Mouse (Mus musculus) right cerebral cortex, postnatal 14 days (tissue): ENCODE results near the gene Gm21958.
"Not testable (repeated sequence)": the region's sequence is repeated elsewhere in the genome, so short reads cannot be mapped to it uniquely, and the experiment has no call there.

ENCODE experiments used
- DNase-seq: peaks from one replicate; pipeline ENCODE4 v3.0.0; 2022

The Gm21958 gene

GRCm38 (mm10) chr3:54718947-54719346 lies 4.8 kb upstream of the Gm21958 start:
- DNase-seq = no peak

- no peak for DNase-seq
These were observed 3.2 kb upstream of the Gm21958 start for GRCm38 (mm10) chr3:54717348-54717747.

- no peak for DNase-seq
These were observed 1.3 kb upstream of the Gm21958 start for GRCm38 (mm10) chr3:54715461-54715860.

- DNase-seq = no peak
These were observed 5.2 kb downstream of the Gm21958 start for GRCm38 (mm10) chr3:54708972-54709371.

GRCm38 (mm10) chr3:54704106-54704505 lies 10.0 kb downstream of the Gm21958 start:
- DNase-seq = not testable (repeated sequence)

GRCm38 (mm10) chr3:54699759-54700301 lies 14.3 kb downstream of the Gm21958 start:
- DNase-seq = no peak

GRCm38 (mm10) chr3:54693056-54693415 lies 21.1 kb downstream of the Gm21958 start:
- no peak for DNase-seq

GRCm38 (mm10) chr3:54692202-54693055 lies 21.7 kb downstream of the Gm21958 start, which contains the start of gene Supt20:
Gene Supt20, plus strand, starts transcription at chr3:54692807.
- DNase-seq = peak; percentile 89

- no peak for DNase-seq
These were observed 25.1 kb downstream of the Gm21958 start for GRCm38 (mm10) chr3:54689091-54689490.

- no peak for DNase-seq
These were observed 26.9 kb downstream of the Gm21958 start for GRCm38 (mm10) chr3:54687245-54687644.

- no peak for DNase-seq
These were observed 29.0 kb downstream of the Gm21958 start for GRCm38 (mm10) chr3:54685202-54685601.

- no peak for DNase-seq
These were observed 32.6 kb downstream of the Gm21958 start for GRCm38 (mm10) chr3:54681310-54682204.

- DNase-seq = no peak
These were observed 37.3 kb downstream of the Gm21958 start for GRCm38 (mm10) chr3:54676818-54677217.

- DNase-seq = peak; percentile 47
These were observed 41.3 kb downstream of the Gm21958 start for GRCm38 (mm10) chr3:54672557-54673529.

GRCm38 (mm10) chr3:54672111-54672510 lies 42.0 kb downstream of the Gm21958 start:
- no peak for DNase-seq

- DNase-seq = no peak
These were observed 44.6 kb downstream of the Gm21958 start for GRCm38 (mm10) chr3:54669559-54669958.

GRCm38 (mm10) chr3:54668722-54669121 lies 45.4 kb downstream of the Gm21958 start:
- DNase-seq = no peak

- DNase-seq = no peak
These were observed 46.0 kb downstream of the Gm21958 start for GRCm38 (mm10) chr3:54668141-54668540.
